Mouse (Mus musculus) lung, adult 2 months (tissue): ENCODE data around the gene Pdlim5. TPM values are rescaled to one million over a fixed set of nuclear protein-coding genes. Genes with fewer than 3 reads are reported as not detected.

Experiments used
- DNase-seq: peaks from one replicate; pipeline ENCODE4 v3.0.0; 2022
- H3K4me1 ChIP-seq: fragments of 200-500 bp; 2 replicates; pipeline ENCODE4 v1.6.1; 2011; ENCODE audit warnings: low read length; ENCODE audit not compliant: control insufficient read depth, insufficient read depth
- H3K4me3 ChIP-seq: fragments of 200-500 bp; replicated peaks from 2 replicates; pipeline ENCODE3; 2011; ENCODE audit warnings: low read depth, mild to moderate bottlenecking, control low read depth, low read length; ENCODE audit errors: extremely low read depth
- CTCF ChIP-seq: fragments of 200-500 bp; IDR thresholded peaks from 2 replicates; pipeline ENCODE4 v1.5.1; 2011; ENCODE audit warnings: mild to moderate bottlenecking, low read length, control low read depth; ENCODE audit not compliant: insufficient read depth
- POLR2A ChIP-seq: fragments of 200-500 bp; IDR thresholded peaks from 2 replicates; pipeline ENCODE4 v1.6.1; 2011; ENCODE audit warnings: low read depth, mild to moderate bottlenecking, control low read depth, low read length, borderline replicate concordance; ENCODE audit errors: extremely low read depth
- WGBS: fragments of 180-500 bp; shearing (Covaris S2); methylation state at CpG from one replicate; pipeline ENCODE4 v1.1.7; 2018; 5-methylcytosine and 5-hydroxymethylcytosine counted together
- polyA plus RNA-seq: library from polyadenylated mRNA; depleted of rRNA; stranded (reverse); fragments of >200 nt; gene quantifications from 2 replicates; pipeline ENCODE4 v1.2.3, GENCODE M21; 2012

Pdlim5 gene
- polyA plus RNA-seq, 1 experiment = 52.6 TPM

DNA sequence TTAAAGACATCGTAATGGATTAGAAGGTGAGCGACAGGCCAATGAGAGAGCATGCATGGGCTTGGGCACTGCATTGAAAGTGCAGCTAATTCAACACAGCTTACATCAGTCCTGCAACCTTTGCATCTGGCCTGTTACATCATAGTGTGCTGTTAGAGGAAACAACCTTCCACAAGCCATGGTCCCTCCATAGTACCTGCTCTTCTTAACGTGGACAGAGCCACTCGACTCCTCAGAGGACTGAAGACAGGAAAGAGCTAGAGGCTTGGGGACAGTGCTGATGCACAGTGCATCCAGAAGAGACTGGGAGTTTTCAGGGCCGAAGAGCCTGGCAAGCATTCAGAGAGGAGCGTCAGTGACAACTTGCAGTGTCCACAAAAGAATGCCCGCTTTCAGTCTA is 113.8 kb downstream of the Pdlim5 start:
- 80% methylated on average over 7 of the region's 7 CpGs for WGBS
- Histone ChIP-seq H3K4me3 (no peak overlapping the region), H3K4me1 (peaks cover 6% of the 10 kb centered on the region)
- DNase-seq = no peak
- TF ChIP-seq POLR2A (no peak), CTCF (no peak)

DNA sequence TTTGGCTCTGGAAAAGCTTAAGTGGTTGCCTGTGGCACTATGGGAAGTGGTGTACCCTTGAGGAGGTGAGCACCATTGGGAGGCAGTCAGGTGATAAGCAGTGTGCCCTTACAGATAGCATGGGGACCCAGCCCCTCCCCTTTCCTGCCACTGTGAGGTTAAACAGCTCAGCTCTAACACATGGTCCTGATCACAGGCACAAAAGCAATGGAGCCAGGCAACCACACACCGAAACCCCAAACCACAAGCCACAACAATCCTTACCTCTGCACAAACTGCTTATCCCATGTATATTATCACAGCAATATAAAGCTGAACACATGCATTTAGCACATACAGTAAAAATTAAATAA is 114.4 kb downstream of the Pdlim5 start:
- Histone ChIP-seq H3K4me1 (peaks cover 6% of the 10 kb centered on the region), H3K4me3 (no peak overlapping the region)
- TF ChIP-seq POLR2A = no peak
- no peak for TF ChIP-seq CTCF
- 48% methylated on average over 1 of the region's 1 CpGs for WGBS
- no peak for DNase-seq

DNA sequence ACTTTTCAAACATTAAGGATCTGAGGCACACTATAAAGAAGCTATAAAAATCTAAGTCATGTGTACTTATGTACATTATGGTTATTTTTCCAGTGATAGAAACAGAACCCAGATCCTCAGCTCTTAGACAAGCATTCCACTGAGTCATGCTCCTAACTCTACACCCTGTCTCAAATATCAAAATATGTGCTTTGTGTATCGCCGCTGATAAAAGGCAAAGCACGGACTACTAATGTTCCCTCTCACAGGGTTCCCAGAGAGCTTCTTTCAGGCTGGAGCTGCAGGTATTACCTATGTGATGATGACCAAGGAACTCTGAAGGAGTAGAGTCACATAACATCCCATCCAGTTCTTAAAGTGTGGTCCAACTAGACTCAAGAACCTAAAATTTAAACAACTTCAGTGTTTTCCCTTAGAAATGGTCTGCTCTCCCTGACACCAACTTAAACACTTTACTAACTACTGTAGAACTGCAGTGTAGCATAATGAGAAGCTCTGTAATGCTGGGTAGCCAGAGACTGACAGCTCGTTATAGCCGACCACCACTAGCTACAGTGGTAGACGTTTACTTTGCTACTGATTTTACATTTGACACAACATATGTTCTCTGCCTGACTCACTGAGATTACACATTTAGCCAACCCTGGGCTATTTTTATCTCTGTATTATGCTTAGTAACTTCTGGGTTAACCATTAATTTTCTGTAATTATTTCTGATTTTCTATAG is 115.0 kb downstream of the Pdlim5 start:
- H3K4me1 ChIP-seq = peaks cover 6% of the 10 kb centered on the region
- no peak overlapping the region for H3K4me3 ChIP-seq
- no peak for DNase-seq
- WGBS = 61% methylated on average over 6 of the region's 6 CpGs
- TF ChIP-seq CTCF (no peak), POLR2A (no peak)

DNA sequence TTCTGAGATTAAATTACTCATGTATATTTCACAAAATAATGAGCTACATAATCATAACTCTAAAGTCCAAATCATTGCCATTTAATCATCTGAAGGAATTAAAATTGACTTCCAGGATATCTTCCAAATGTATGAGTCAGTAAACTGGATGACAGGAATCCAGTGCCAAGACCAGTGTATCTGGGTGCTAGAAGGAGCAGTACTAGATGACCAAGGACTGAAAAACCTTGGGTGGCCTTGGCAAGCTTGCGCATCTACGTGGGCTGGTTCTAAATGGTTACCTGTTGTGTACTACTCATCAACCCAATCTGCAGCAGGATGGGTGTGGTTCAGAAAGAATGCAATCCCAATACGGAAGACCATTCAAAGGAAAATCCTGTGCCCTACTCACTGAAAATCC is 116.5 kb downstream of the Pdlim5 start:
- H3K4me1 ChIP-seq = peaks cover 6% of the 10 kb centered on the region
- no peak overlapping the region for H3K4me3 ChIP-seq
- no peak for DNase-seq
- TF ChIP-seq CTCF = no peak
- no peak for TF ChIP-seq POLR2A
- 64% methylated on average over 3 of the region's 3 CpGs for WGBS

DNA sequence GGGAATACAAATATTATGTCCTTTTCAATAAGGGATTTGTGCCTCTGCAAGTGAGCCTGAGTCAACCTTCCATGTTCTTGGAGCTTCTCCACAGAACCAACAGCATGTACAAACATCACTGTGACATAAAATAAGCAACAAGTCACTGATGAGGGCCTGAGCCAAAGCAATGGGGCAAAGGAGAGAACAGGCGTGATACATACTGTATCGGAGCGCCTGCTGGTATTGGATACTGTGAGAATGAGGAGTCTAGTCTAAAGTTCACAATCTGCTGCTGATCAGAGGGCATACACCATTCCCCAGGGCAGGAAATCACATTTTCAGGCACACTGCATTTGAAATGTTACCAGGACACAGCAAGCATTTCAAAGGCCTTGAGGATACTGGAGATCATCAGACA is 119.0 kb downstream of the Pdlim5 start:
- 79% methylated on average over 3 of the region's 3 CpGs for WGBS
- no peak for DNase-seq
- Histone ChIP-seq H3K4me3 (no peak overlapping the region), H3K4me1 (peaks cover 6% of the 10 kb centered on the region)
- TF ChIP-seq CTCF (no peak), POLR2A (no peak)

DNA sequence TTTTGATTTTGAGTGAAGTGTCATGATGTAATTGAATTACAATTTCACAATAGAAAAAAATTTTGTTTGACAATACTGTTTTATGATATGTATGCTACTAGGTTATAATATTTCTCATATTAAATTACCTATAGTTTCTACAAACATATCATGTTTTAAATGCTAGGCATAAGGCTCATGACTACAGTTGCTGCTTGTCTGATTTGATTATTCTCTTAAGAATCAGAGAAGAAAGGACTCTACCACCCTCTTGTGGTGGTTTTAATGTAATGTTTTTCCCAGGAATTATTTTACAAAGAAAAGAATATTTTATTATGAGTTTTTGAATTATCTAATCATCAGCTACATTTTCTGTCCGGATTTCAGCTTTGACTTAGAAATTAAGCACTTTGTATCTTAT is 120.5 kb downstream of the Pdlim5 start:
- 22% methylated on average over 1 of the region's 1 CpGs for WGBS
- Histone ChIP-seq H3K4me1 (peaks cover 6% of the 10 kb centered on the region), H3K4me3 (no peak overlapping the region)
- no peak for DNase-seq
- TF ChIP-seq POLR2A (no peak), CTCF (no peak)

DNA sequence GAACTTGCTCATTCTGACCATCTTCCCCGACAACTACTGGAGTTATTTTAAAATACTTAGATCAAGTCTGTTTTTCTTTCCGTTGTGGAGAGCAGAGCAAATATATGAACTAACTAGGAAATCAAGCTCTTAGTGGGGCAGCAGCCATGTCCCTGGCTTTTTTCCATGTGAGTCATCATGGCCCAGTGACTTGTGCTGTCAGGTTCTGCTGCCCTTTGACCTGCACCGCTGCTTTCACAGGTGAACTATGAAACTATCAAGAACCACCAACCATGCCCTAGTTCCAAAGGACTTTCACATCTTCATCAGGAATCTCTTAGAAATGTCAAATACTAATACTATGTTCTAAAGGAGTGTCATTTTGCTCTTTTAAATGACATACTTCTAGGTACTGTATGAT is 121.0 kb downstream of the Pdlim5 start:
- 74% methylated on average over 3 of the region's 3 CpGs for WGBS
- Histone ChIP-seq H3K4me1 (peaks cover 5% of the 10 kb centered on the region), H3K4me3 (no peak overlapping the region)
- no peak for TF ChIP-seq CTCF
- TF ChIP-seq POLR2A = no peak
- DNase-seq = no peak

DNA sequence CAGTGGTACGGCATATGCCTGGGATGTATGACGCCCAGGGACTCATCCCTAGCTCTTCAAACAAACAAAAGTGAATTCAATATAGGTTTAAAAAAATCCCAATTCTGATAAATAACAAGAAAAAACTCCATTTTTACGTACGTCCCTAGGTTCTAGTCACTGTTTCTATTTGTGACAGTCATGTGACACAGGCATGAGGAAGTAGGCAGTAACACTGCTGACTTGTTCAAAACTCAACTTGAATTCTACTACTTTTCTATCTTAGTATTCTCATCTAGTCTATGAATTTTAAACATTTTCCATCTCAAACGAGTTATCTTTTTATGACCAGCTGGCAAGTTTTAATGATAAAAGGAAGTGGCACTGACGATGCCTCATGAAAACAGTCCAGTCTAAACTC is 122.2 kb downstream of the Pdlim5 start:
- H3K4me1 ChIP-seq = no peaks in the 10 kb centered on the region
- TF ChIP-seq POLR2A = no peak
- TF ChIP-seq CTCF = no peak
- WGBS = 76% methylated on average over 6 of the region's 6 CpGs
- no peak overlapping the region for H3K4me3 ChIP-seq
- no peak for DNase-seq

DNA sequence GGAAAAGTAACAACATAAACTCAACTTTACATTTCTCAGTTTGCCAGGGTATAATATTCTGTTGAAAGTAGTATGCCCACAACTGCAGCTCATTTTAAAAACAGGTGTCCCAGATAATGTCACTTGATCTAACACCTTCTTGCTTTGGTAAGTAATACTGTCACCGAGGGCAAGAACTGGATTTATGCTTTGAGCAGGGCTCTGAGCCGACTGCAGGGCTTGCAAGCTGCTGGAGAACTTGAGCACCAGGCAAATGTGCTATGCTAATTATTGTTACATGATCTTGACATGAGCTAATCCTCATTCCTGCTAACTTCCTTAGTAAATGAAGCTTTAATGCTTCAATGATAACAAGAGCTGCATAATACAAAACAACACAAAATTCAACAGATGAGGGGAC is 139.1 kb downstream of the Pdlim5 start:
- DNase-seq = no peak
- Histone ChIP-seq H3K4me3 (no peak overlapping the region), H3K4me1 (no peaks in the 10 kb centered on the region)
- 66% methylated on average over 2 of the region's 2 CpGs for WGBS
- TF ChIP-seq POLR2A (no peak), CTCF (no peak)

DNA sequence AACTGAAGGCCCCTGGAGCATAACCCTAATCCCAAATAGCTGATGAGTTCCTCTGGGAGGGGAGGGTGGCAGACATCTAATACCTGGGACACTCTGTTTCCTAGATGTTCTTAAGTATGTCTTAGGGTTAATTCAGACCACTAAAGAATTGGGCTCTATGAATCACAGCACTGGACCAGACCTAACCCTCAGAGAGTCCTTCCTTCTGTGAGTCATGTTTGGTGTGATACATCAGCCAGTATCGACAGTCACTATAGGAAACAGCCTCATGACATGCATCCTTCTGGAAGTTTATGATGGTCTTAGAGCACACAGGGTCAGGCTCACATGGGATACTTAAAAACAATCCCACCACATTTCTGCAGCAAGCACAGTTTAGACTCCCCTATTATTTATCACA is 143.4 kb downstream of the Pdlim5 start:
- Histone ChIP-seq H3K4me1 (no peaks in the 10 kb centered on the region), H3K4me3 (no peak overlapping the region)
- DNase-seq = no peak
- TF ChIP-seq CTCF (no peak), POLR2A (no peak)
- 75% methylated on average over 1 of the region's 1 CpGs for WGBS

DNA sequence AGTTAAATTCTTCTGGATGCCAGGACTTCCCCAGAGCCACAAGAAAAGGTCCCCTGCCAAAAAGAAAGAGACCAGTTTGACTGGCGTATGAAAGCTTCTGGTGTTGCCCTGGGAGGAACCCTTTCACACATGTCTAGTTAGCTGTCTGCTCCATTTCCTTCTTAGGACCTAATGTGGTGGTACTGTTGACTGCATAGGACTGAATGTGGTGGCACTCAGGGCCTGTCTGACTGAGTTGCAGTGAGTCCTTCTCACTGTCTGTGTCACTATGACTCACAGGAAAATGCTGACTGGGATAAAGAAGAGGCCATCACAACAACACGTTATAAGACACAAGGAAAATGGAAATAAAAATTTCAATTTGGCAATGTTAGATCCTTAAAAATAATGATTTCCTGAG is 146.0 kb downstream of the Pdlim5 start:
- Histone ChIP-seq H3K4me3 (no peak overlapping the region), H3K4me1 (no peaks in the 10 kb centered on the region)
- TF ChIP-seq POLR2A = no peak
- TF ChIP-seq CTCF = no peak
- 75% methylated on average over 2 of the region's 2 CpGs for WGBS
- no peak for DNase-seq

DNA sequence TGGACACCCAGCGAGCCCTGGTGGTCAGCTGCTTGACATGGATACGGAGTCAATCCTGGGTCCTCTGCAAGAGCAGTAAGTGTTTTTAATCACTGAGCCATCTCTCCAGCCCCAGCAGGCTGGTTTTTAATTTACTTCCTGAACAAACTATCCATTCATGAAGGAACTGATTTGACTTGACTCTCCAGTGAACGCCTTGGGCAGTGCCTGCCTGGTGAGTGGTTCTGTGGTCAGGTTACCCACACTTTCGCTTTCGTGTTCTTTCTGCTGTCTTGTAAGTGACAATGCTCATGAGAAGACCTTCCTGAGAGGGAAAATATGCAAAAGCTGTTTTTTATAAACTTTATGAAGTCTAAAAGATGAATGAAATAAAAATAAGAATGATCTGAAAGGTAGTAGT is 152.2 kb downstream of the Pdlim5 start:
- Histone ChIP-seq H3K4me3 (no peak overlapping the region), H3K4me1 (no peaks in the 10 kb centered on the region)
- TF ChIP-seq CTCF = no peak
- TF ChIP-seq POLR2A = no peak
- DNase-seq = no peak
- WGBS = 80% methylated on average over 5 of the region's 5 CpGs
